ENCODE assay signal across 12 mouse cellular contexts in the genomic region with DNA sequence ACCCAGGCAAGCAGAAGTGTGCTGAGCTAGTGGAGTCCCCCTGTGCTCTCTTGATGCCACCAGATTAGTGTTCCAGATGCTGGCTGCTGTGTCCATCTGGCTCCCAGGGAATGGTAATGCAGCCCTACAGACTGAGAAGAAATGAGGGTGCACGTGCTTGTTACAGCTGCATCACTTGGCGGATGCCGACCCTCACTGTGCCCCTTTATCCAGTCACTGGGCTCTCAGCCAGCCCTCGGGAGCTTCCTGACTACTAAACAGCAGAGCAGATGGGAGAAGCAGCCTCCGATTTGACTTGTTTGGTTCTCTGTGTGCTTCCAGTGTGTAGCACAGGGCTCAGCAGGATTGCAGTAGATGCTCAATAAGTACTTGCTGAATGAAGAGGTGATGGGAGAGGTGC.
DNase-seq lines count a peak whose midpoint lies in the region; ATAC-seq lines count a peak whose summit lies in the region.
"Had no signal": no experiment of that assay in that cellular context is flagged by ENCODE, and none has a peak within 500 bp of the region (broad histone marks: within the 10 kb centered on the region; RNA-seq: fewer than 3 reads in every experiment).

No protein-coding gene starts in this region.

- WGBS in midbrain, embryonic 15.5 days: 50% methylated on average over 5 of the region's 5 CpGs
- WGBS in midbrain, embryonic 11.5 days: 74% methylated on average over 5 of the region's 5 CpGs

- no peak for ATAC-seq in cerebellum, adult (ENCODE audit: insufficient number of reproducible peaks, low FRiP score, low TSS enrichment)
- 0 out of 2 replicates have a peak, but pooled peaks have one; percentile 48 for ATAC-seq in midbrain, embryonic 15.5 days (replicated peaks)
- ATAC-seq in midbrain, embryonic 11.5 days (ENCODE audit: low FRiP score): no peak

- H3K4me2 ChIP-seq in midbrain, embryonic 15.5 days: no peak overlapping the region
- no peak overlapping the region for H3K4me2 ChIP-seq in midbrain, embryonic 11.5 days
- H3K4me2 ChIP-seq: lung, embryonic 15.5 days had no signal

- no peaks in the 10 kb centered on the region for H3K27me3 ChIP-seq in midbrain, embryonic 15.5 days (replicated peaks)
- H3K27me3 ChIP-seq in midbrain, embryonic 11.5 days (ENCODE audit: control insufficient read depth, insufficient read depth, low read length): no peaks in the 10 kb centered on the region
- H3K27me3 ChIP-seq: lung, embryonic 15.5 days had no signal

- H3K4me3 ChIP-seq in midbrain, embryonic 15.5 days: no peak overlapping the region
- no peak overlapping the region for H3K4me3 ChIP-seq in midbrain, embryonic 11.5 days (ENCODE audit: low read depth, low read length)
- H3K4me3 ChIP-seq: lung, embryonic 15.5 days had no signal

- H3K9me3 ChIP-seq in midbrain, embryonic 15.5 days: no peaks in the 10 kb centered on the region
- H3K9me3 ChIP-seq in midbrain, embryonic 11.5 days (ENCODE audit: control insufficient read depth, low read length): no peaks in the 10 kb centered on the region
- H3K9me3 ChIP-seq: lung, embryonic 15.5 days had no signal

- H3K36me3 ChIP-seq in midbrain, embryonic 15.5 days (replicated peaks): no peaks in the 10 kb centered on the region
- H3K36me3 ChIP-seq in midbrain, embryonic 11.5 days (ENCODE audit: control insufficient read depth, insufficient read depth, low read length): no peaks in the 10 kb centered on the region
- H3K36me3 ChIP-seq: lung, embryonic 15.5 days had no signal

- no peak overlapping the region for H3K9ac ChIP-seq in midbrain, embryonic 15.5 days
- no peak overlapping the region for H3K9ac ChIP-seq in midbrain, embryonic 11.5 days (ENCODE audit: low read length)
- H3K9ac ChIP-seq: lung, embryonic 15.5 days had no signal

- H3K27ac ChIP-seq in midbrain, embryonic 15.5 days: no peak overlapping the region
- H3K27ac ChIP-seq in midbrain, embryonic 11.5 days (ENCODE audit: low read depth, low read length): no peak overlapping the region
- H3K27ac ChIP-seq: lung, embryonic 15.5 days had no signal

- intact Hi-C loops in left cerebral cortex, postnatal 10 days (cut with DNase I): no loop called here

- DNase-seq in cerebellum, adult 9-11 months: peak; percentile 4
- no peak for DNase-seq in midbrain, embryonic 11.5 days (ENCODE audit: low spot score, missing footprints)
- DNase-seq in left cerebral cortex, postnatal 10 days (ENCODE audit: extremely low spot score in 1 of 2, low spot score in 2 of 2): peak; percentile 63 to 72
- no peak for DNase-seq in kidney, postnatal 4 days
- no peak for DNase-seq in adrenal gland, adult (ENCODE audit: inconsistent age in 2 of 2, low spot score in 1 of 2)
- no peak for DNase-seq in lung, postnatal 36 days
- DNase-seq: adrenal gland, adult 2 months; gastrocnemius, postnatal 36 days; heart, postnatal 36 days had no signal

- peaks cover 10% of the 10 kb centered on the region for H3K4me1 ChIP-seq in midbrain, embryonic 15.5 days
- no peaks in the 10 kb centered on the region for H3K4me1 ChIP-seq in midbrain, embryonic 11.5 days (ENCODE audit: control insufficient read depth, insufficient read depth, low read length)
- H3K4me1 ChIP-seq: lung, embryonic 15.5 days had no signal

Comparison
In these comparisons a context has a peak if more than half of its experiments do, and no peak if none do; other contexts are left out.
1. DNase-seq: peak in cerebellum, adult 9-11 months (single experiment) and left cerebral cortex, postnatal 10 days (2 of 2); none in midbrain, embryonic 11.5 days (single experiment), kidney, postnatal 4 days (0 of 2), adrenal gland, adult (0 of 2) and lung, postnatal 36 days (single experiment).